Mouse (Mus musculus): ENCODE measurements around the gene Qrich1.
"Not testable (repeated sequence)": the region's sequence is repeated elsewhere in the genome, so short reads cannot be mapped to it uniquely, and the experiment has no call there.

The Qrich1 gene

DNA sequence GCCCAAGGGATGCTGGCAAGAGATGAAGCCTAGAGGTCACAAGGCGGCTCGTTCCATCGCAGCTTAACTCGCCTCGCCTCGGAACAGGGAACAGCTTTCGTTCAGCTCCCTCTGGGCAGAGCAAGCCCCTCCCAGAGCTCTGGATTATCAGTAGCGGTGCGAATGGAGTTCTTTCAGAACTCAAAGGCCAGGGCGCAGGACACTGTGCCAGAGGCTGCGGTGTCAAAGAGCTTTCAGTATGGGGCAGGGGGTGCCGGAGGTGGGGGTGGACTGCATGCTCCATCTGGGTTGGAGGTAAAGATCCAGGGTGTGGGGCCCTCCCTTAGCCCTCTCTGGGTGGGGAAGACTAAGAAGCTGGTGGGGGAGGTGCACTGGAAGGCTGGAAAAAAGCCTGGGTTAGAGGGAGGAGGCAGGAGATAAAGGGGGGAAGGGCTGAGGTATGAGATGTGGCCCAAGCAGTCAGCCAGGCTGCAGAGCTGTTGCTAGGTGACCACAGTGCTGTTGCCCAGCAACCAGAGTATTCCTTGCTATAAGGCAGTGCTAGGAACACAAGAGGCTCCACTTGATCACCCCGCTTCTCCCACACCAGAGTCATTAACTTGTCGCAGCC is 71.1 kb downstream of the Qrich1 start:
- peak; percentile 95 for DNase-seq (ENCODE audit: low read depth, low spot score)

DNA sequence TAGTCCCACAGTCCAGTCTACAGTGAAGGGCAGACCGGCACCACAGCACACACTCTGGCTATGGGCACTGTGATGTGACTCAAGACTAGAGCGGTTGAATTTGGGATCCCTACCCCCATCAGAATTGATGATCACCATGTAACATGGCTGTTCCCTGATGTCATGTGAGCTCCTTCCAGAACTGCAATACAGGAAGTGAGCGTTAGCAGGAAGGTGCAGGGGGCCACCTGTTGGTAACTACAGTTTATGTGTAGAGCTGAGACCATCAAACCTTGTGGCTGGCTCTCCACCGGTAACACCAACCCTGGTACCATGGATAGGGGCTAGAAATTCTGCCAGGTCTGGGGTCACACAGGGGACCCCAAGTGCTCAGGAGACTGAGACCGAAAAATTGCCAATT is 72.6 kb downstream of the Qrich1 start:
- no peak for DNase-seq (ENCODE audit: low read depth, low spot score)

- DNase-seq (ENCODE audit: low read depth, low spot score), result no peak
Measured at GRCm38 (mm10) chr9:108591462-108591861, 74.9 kb downstream of the Qrich1 start.

DNA sequence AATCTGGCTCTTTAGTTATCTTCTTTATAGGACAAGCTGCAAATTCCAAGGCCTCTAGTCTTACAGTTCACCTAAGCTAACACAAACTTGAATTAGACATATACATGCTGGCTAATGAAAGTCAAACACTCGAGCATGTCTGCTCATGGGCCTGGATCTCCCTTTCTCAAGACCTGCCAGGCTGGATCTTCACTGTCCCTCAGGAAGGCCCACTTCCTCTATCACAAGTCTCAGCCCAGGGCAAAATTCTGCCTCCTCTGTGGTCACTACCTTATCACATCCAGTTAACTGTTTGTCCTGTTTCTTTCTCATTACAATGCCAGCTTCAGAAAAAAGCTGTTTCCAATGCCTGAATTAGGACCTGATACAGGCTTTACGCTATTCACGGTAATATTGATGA is 77.7 kb downstream of the Qrich1 start:
- DNase-seq (ENCODE audit: low read depth, low spot score), result no peak

- DNase-seq (ENCODE audit: low read depth, low spot score), result peak; percentile 67
Measured at GRCm38 (mm10) chr9:108596998-108597764, 80.6 kb downstream of the Qrich1 start, which contains the start of gene P4htm. P4htm (minus strand) TSS chr9:108597667.

DNA sequence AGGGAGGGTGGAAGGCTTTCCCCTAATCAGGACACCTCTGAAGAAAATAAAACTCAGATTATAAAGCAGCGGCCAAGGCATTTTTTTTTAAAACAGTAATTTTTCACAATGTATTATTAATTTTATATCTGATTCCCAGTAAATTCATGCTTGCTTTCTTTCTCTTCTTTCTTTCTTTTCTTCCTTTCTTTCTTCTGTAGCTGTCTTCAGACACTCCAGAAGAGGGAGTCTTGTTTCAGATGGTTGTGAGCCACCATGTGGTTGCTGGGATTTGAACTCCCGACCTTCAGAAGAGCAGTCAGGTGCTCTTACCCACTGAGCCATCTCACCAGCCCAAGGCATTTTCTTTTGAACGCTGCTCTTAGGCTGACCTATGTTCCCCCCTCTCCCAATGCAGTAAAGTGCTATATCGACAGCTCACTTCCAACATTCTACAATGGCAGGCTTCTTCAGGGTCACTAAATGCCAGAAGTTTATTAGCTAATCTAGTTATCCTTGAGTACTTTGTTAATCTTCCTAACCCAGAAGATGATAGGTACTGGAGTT is 82.5 kb downstream of the Qrich1 start:
- DNase-seq (ENCODE audit: low read depth, low spot score), result no peak

DNA sequence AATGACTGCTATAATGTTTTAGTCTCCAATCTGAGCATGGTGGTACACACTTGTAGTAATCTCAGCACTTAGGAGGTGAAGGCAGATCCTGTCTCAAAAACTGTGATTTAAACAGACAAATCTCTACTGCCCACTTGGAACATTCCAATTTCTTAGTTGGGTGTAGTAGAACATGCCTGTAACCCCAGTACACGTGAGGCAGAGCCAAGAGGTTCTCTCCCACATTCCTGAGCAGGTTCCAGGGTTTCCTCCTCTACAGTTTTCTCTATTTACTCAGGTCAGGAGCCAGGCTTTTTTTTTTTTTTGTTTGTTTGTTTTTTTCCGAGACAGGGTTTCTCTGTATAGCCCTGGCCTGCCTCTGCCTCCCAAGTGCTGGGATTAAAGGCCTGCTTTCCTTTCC is 83.4 kb downstream of the Qrich1 start:
- DNase-seq (ENCODE audit: low read depth, low spot score), result no peak

DNA sequence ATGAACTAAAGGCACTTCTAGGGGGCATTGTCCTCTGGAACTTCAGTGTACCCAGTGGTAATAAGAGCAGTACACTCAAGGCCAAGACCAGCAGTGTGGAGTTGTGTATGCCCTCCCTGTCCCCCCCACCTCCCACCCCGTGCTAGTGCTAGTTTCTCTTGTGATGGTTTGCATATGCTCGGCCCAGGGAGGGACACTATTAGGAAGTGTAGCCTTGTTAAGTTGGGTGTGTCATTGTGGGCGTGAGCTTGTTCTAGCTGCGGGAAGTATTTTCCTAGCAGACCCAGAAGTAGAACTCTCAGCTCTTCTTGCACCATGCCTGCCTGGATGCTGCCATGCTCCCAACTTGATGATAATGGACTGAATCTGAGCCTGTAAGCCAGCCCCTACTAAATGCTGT is 85.4 kb downstream of the Qrich1 start:
- DNase-seq (ENCODE audit: low read depth, low spot score), result no peak

- not testable (repeated sequence) for DNase-seq (ENCODE audit: low read depth, low spot score)
Measured at GRCm38 (mm10) chr9:108607929-108608328, 91.3 kb downstream of the Qrich1 start.

DNA sequence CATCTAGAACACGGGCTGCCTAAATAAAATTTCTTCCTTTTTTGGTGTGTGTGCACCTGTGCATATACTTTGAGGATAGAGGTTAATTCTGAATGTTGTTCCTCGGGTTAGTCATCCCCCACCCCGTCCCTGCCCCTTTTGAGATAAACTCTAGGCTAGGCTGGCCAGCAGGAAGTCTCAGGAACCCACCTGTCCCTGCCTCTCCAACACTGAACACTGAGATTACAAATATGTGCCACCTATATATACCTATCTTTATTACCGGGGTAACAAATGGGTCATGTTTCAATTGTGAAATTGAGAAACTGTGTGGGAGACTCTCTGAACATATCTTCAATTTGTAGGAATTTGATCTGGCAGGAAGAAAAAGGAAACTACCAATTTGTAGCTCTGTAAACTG is 92.3 kb downstream of the Qrich1 start:
- DNase-seq (ENCODE audit: low read depth, low spot score), result no peak
